10 mouse cellular contexts compared by ENCODE assay signal in genomic region chr8:90832576-90833289, GRCm38 (mm10). TPM values are rescaled to one million over a fixed set of nuclear protein-coding genes. Genes with fewer than 3 reads are reported as not detected.
DNase-seq lines count a peak whose midpoint lies in the region.
"Had no signal": no experiment of that assay in that cellular context is flagged by ENCODE, and none has a peak within 500 bp of the region (broad histone marks: within the 10 kb centered on the region; RNA-seq: fewer than 3 reads in every experiment).

No protein-coding gene starts in this region.

- peak; percentile 23 to 48 for DNase-seq in cerebellum, adult 18-20 months
- no peak for DNase-seq in cerebellum, postnatal 4 days (ENCODE audit: low spot score in 2 of 2)
- peak; percentile 41 for DNase-seq in 3134 (ENCODE audit: extremely low read depth, insufficient read length, low spot score)
- DNase-seq in adrenal gland, postnatal 14 days, result peak; percentile 72
- peak; percentile 31 for DNase-seq in kidney, postnatal 14 days
- no peak for DNase-seq in right cerebral cortex, postnatal 4 days
- DNase-seq in left cerebral cortex, adult 11 months (ENCODE audit: low spot score), result no peak
- no peak for DNase-seq in neural tube, embryonic 10.5 days (ENCODE audit: extremely low spot score, low spot score)
- DNase-seq: lung, embryonic 14.5 days had no signal

RNA-seq across cellular contexts. Expression of gene Chd9, which starts 4.6 kb away (rescaled TPM):
- total RNA-seq in adrenal gland, postnatal 14 days (2021), result 86.3 and 94.8 TPM in 2 replicates

RNA-seq across cellular contexts. Expression of gene Gm19935, which starts 15.5 kb away (rescaled TPM):
- not detected in 2 replicates for total RNA-seq in adrenal gland, postnatal 14 days (2021)
- total RNA-seq: heart, postnatal 10 days had no signal

Comparison
In these comparisons a context has a peak if more than half of its experiments do, and no peak if none do; other contexts are left out.
1. DNase-seq: peak in cerebellum, adult 18-20 months (2 of 2), 3134 (single experiment), adrenal gland, postnatal 14 days (single experiment) and kidney, postnatal 14 days (single experiment); none in cerebellum, postnatal 4 days (0 of 2), right cerebral cortex, postnatal 4 days (single experiment), left cerebral cortex, adult 11 months (single experiment) and neural tube, embryonic 10.5 days (single experiment).